Mouse (Mus musculus): ENCODE data around the gene Fxyd2. TPM values are rescaled to one million over a fixed set of nuclear protein-coding genes. Genes with fewer than 3 reads are reported as not detected.

The Fxyd2 gene
- polyA plus RNA-seq, 1 experiment from 2014 or later = 12.7 TPM

GRCm38 (mm10) chr9:45370616-45371336, 28.7 kb upstream of the Fxyd2 start:
- H3K4me1 ChIP-seq (replicated peaks; ENCODE audit: control insufficient read depth, insufficient read depth, low read length) = peaks cover 19% of the 10 kb centered on the region
- peak overlapping the region; percentile 55 for H3K4me3 ChIP-seq (replicated peaks; ENCODE audit: low read length)
- peak overlapping the region; percentile 72 for H3K9ac ChIP-seq
- DNase-seq (ENCODE audit: low spot score) = peak; percentile 48
- H3K4me2 ChIP-seq (replicated peaks) = peak overlapping the region; percentile 69
- H3K36me3 ChIP-seq (replicated peaks; ENCODE audit: control insufficient read depth, insufficient read depth) = peaks cover 6% of the 10 kb centered on the region; the same call in 1 of the 2 replicates
- peak overlapping the region; percentile 84 for H3K27ac ChIP-seq
- 2% methylated on average over 25 of the region's 25 CpGs for WGBS
- ATAC-seq (ENCODE audit: low FRiP score) = peak; percentile 12; the same call in 1 of the 2 replicates
- no peaks in the 10 kb centered on the region for H3K9me3 ChIP-seq (ENCODE audit: control insufficient read depth, low read length)
- H3K27me3 ChIP-seq (ENCODE audit: control insufficient read depth, insufficient read depth, low read length) = no peaks in the 10 kb centered on the region

GRCm38 (mm10) chr9:45371337-45371707, 28.1 kb upstream of the Fxyd2 start:
- peak; percentile 77 for DNase-seq (ENCODE audit: low spot score)
- Histone ChIP-seq H3K4me1 (replicated peaks; ENCODE audit: control insufficient read depth, insufficient read depth, low read length) (peaks cover 22% of the 10 kb centered on the region), H3K9ac (peak overlapping the region; percentile 72), H3K36me3 (replicated peaks; ENCODE audit: control insufficient read depth, insufficient read depth) (peaks cover 6% of the 10 kb centered on the region; the same call in 1 of the 2 replicates), H3K9me3 (ENCODE audit: control insufficient read depth, low read length) (no peaks in the 10 kb centered on the region), H3K27ac (peak overlapping the region; percentile 84), H3K4me2 (replicated peaks) (peak overlapping the region; percentile 69), H3K4me3 (replicated peaks; ENCODE audit: low read length) (peak overlapping the region; percentile 55), H3K27me3 (ENCODE audit: control insufficient read depth, insufficient read depth, low read length) (no peaks in the 10 kb centered on the region)
- peak; percentile 69 for ATAC-seq (ENCODE audit: low FRiP score)
- WGBS = 3% methylated on average over 2 of the region's 2 CpGs

GRCm38 (mm10) chr9:45373896-45374295, 25.6 kb upstream of the Fxyd2 start:
- DNase-seq (ENCODE audit: low spot score) = no peak
- H3K4me1 ChIP-seq (replicated peaks; ENCODE audit: control insufficient read depth, insufficient read depth, low read length) = peaks cover 35% of the 10 kb centered on the region
- H3K4me3 ChIP-seq (replicated peaks; ENCODE audit: low read length) = no peak overlapping the region
- no peaks in the 10 kb centered on the region for H3K9me3 ChIP-seq (ENCODE audit: control insufficient read depth, low read length)
- H3K27ac ChIP-seq = no peak overlapping the region
- no peak overlapping the region for H3K4me2 ChIP-seq (replicated peaks)
- no peak overlapping the region for H3K9ac ChIP-seq
- peaks cover 6% of the 10 kb centered on the region; the same call in 1 of the 2 replicates for H3K36me3 ChIP-seq (replicated peaks; ENCODE audit: control insufficient read depth, insufficient read depth)
- no peak for ATAC-seq (ENCODE audit: low FRiP score)
- H3K27me3 ChIP-seq (ENCODE audit: control insufficient read depth, insufficient read depth, low read length) = no peaks in the 10 kb centered on the region
- 83% methylated on average over 3 of the region's 3 CpGs for whole genome bisulfite sequencing

- 95% methylated on average over 6 of the region's 6 CpGs for WGBS
- no peak overlapping the region for H3K4me2 ChIP-seq (replicated peaks)
- H3K9ac ChIP-seq = no peak overlapping the region
- H3K4me3 ChIP-seq (replicated peaks; ENCODE audit: low read length) = no peak overlapping the region
- no peak overlapping the region for H3K27ac ChIP-seq
- DNase-seq (ENCODE audit: low spot score) = no peak
- no peak for ATAC-seq (ENCODE audit: low FRiP score)
- H3K9me3 ChIP-seq (ENCODE audit: control insufficient read depth, low read length) = no peaks in the 10 kb centered on the region
- peaks cover 6% of the 10 kb centered on the region; the same call in 1 of the 2 replicates for H3K36me3 ChIP-seq (replicated peaks; ENCODE audit: control insufficient read depth, insufficient read depth)
- peaks cover 35% of the 10 kb centered on the region for H3K4me1 ChIP-seq (replicated peaks; ENCODE audit: control insufficient read depth, insufficient read depth, low read length)
- no peaks in the 10 kb centered on the region for H3K27me3 ChIP-seq (ENCODE audit: control insufficient read depth, insufficient read depth, low read length)
Observed at GRCm38 (mm10) chr9:45374988-45375502, 24.4 kb upstream of the Fxyd2 start.

GRCm38 (mm10) chr9:45376427-45376826, 23.0 kb upstream of the Fxyd2 start:
- DNase-seq (ENCODE audit: low spot score) (no peak), ATAC-seq (ENCODE audit: low FRiP score) (no peak)
- 76% methylated on average over 4 of the region's 4 CpGs for WGBS
- no peak overlapping the region for H3K4me2 ChIP-seq (replicated peaks)
- H3K36me3 ChIP-seq (replicated peaks; ENCODE audit: control insufficient read depth, insufficient read depth) = peaks cover 6% of the 10 kb centered on the region; the same call in 1 of the 2 replicates
- no peaks in the 10 kb centered on the region for H3K9me3 ChIP-seq (ENCODE audit: control insufficient read depth, low read length)
- no peak overlapping the region for H3K4me3 ChIP-seq (replicated peaks; ENCODE audit: low read length)
- no peak overlapping the region for H3K9ac ChIP-seq
- peaks cover 41% of the 10 kb centered on the region for H3K4me1 ChIP-seq (replicated peaks; ENCODE audit: control insufficient read depth, insufficient read depth, low read length)
- H3K27ac ChIP-seq = no peak overlapping the region
- H3K27me3 ChIP-seq (ENCODE audit: control insufficient read depth, insufficient read depth, low read length) = no peaks in the 10 kb centered on the region

GRCm38 (mm10) chr9:45376883-45377282, 22.6 kb upstream of the Fxyd2 start:
- Histone ChIP-seq H3K9me3 (ENCODE audit: control insufficient read depth, low read length) (no peaks in the 10 kb centered on the region), H3K27me3 (ENCODE audit: control insufficient read depth, insufficient read depth, low read length) (no peaks in the 10 kb centered on the region), H3K27ac (no peak overlapping the region), H3K36me3 (replicated peaks; ENCODE audit: control insufficient read depth, insufficient read depth) (peaks cover 6% of the 10 kb centered on the region; the same call in 1 of the 2 replicates), H3K4me2 (replicated peaks) (no peak overlapping the region), H3K9ac (no peak overlapping the region), H3K4me3 (replicated peaks; ENCODE audit: low read length) (no peak overlapping the region), H3K4me1 (replicated peaks; ENCODE audit: control insufficient read depth, insufficient read depth, low read length) (peaks cover 41% of the 10 kb centered on the region)
- WGBS = 71% methylated on average over 2 of the region's 2 CpGs
- DNase-seq (ENCODE audit: low spot score) (no peak), ATAC-seq (ENCODE audit: low FRiP score) (no peak)

- Histone ChIP-seq H3K4me2 (replicated peaks) (no peak overlapping the region), H3K27me3 (ENCODE audit: control insufficient read depth, insufficient read depth, low read length) (no peaks in the 10 kb centered on the region), H3K9ac (peak overlapping the region; percentile 2; the same call in 1 of the 2 replicates), H3K36me3 (replicated peaks; ENCODE audit: control insufficient read depth, insufficient read depth) (no peaks in the 10 kb centered on the region; the same call in 1 of the 2 replicates), H3K27ac (peak overlapping the region; percentile 66), H3K4me3 (replicated peaks; ENCODE audit: low read length) (no peak overlapping the region), H3K9me3 (ENCODE audit: control insufficient read depth, low read length) (no peaks in the 10 kb centered on the region), H3K4me1 (replicated peaks; ENCODE audit: control insufficient read depth, insufficient read depth, low read length) (peaks cover 32% of the 10 kb centered on the region)
- ATAC-seq (ENCODE audit: low FRiP score) (peak; percentile 70; the same call in 1 of the 2 replicates), DNase-seq (ENCODE audit: low spot score) (peak; percentile 31)
- WGBS = 34% methylated on average over 10 of the region's 10 CpGs
Observed at GRCm38 (mm10) chr9:45380411-45381251, 18.8 kb upstream of the Fxyd2 start.

- peaks cover 23% of the 10 kb centered on the region for H3K4me1 ChIP-seq (replicated peaks; ENCODE audit: control insufficient read depth, insufficient read depth, low read length)
- no peak for DNase-seq (ENCODE audit: low spot score)
Observed at GRCm38 (mm10) chr9:45382336-45382735, 17.1 kb upstream of the Fxyd2 start.

GRCm38 (mm10) chr9:45382834-45383233, 16.6 kb upstream of the Fxyd2 start:
- H3K9me3 ChIP-seq (ENCODE audit: control insufficient read depth, low read length) = no peaks in the 10 kb centered on the region
- H3K4me3 ChIP-seq (replicated peaks; ENCODE audit: low read length) = no peak overlapping the region
- peaks cover 23% of the 10 kb centered on the region for H3K4me1 ChIP-seq (replicated peaks; ENCODE audit: control insufficient read depth, insufficient read depth, low read length)
- no peak overlapping the region for H3K4me2 ChIP-seq (replicated peaks)
- no peaks in the 10 kb centered on the region for H3K27me3 ChIP-seq (ENCODE audit: control insufficient read depth, insufficient read depth, low read length)
- no peak for ATAC-seq (ENCODE audit: low FRiP score)
- WGBS = 65% methylated on average over 5 of the region's 5 CpGs
- no peak overlapping the region for H3K27ac ChIP-seq
- H3K36me3 ChIP-seq (replicated peaks; ENCODE audit: control insufficient read depth, insufficient read depth) = no peaks in the 10 kb centered on the region
- no peak overlapping the region for H3K9ac ChIP-seq
- DNase-seq (ENCODE audit: low spot score) = no peak

More at GRCm38 (mm10) chr9:45382336-45382735, 17.1 kb upstream of the Fxyd2 start:
- Histone ChIP-seq H3K27me3 (ENCODE audit: control insufficient read depth, insufficient read depth, low read length) (no peaks in the 10 kb centered on the region), H3K36me3 (replicated peaks; ENCODE audit: control insufficient read depth, insufficient read depth) (no peaks in the 10 kb centered on the region), H3K27ac (no peak overlapping the region), H3K9ac (no peak overlapping the region), H3K9me3 (ENCODE audit: control insufficient read depth, low read length) (no peaks in the 10 kb centered on the region), H3K4me3 (replicated peaks; ENCODE audit: low read length) (no peak overlapping the region), H3K4me2 (replicated peaks) (no peak overlapping the region)
- ATAC-seq (ENCODE audit: low FRiP score) = no peak
- 60% methylated on average over 5 of the region's 5 CpGs for WGBS
